23 mouse cellular contexts compared by ENCODE assay signal in genomic region chr13:34851191-34851784, GRCm38 (mm10).
"Had no signal": no experiment of that assay in that cellular context is flagged by ENCODE, and none has a peak within 500 bp of the region (broad histone marks: within the 10 kb centered on the region; RNA-seq: fewer than 3 reads in every experiment).

No protein-coding gene starts in this region.

- ATAC-seq: midbrain, embryonic 15.5 days had no signal

- H3K4me1 ChIP-seq: limb, embryonic 12.5 days; limb, embryonic 15.5 days; lung, embryonic 15.5 days; megakaryocyte, embryonic 14.5 days; midbrain, embryonic 15.5 days; neural tube, embryonic 12.5 days; neural tube, embryonic 15.5 days had no signal

- H3K4me3 ChIP-seq: limb, embryonic 12.5 days; limb, embryonic 15.5 days; liver, embryonic 13.5 days; lung, embryonic 15.5 days; megakaryocyte, embryonic 14.5 days; midbrain, embryonic 15.5 days; neural tube, embryonic 12.5 days; neural tube, embryonic 15.5 days had no signal

- H3K27ac ChIP-seq: limb, embryonic 12.5 days; limb, embryonic 15.5 days; liver, embryonic 13.5 days; lung, embryonic 15.5 days; midbrain, embryonic 15.5 days; neural tube, embryonic 12.5 days; neural tube, embryonic 15.5 days; stomach, postnatal 0 days had no signal

- H3K4me2 ChIP-seq: limb, embryonic 12.5 days; limb, embryonic 15.5 days; liver, embryonic 13.5 days; lung, embryonic 15.5 days; midbrain, embryonic 11.5 days; midbrain, embryonic 15.5 days; neural tube, embryonic 12.5 days; neural tube, embryonic 15.5 days had no signal

- DNase-seq: kidney, adult 9 months; kidney, postnatal 14 days; kidney, postnatal 4 days; left cerebral cortex, postnatal 4 days; liver, embryonic 13.5 days; lung, adult 18-20 months; lung, postnatal 10 days; lung, postnatal 36 days; right cerebral cortex, adult 18-20 months; right cerebral cortex, postnatal 14 days; right cerebral cortex, postnatal 4 days; thymus, adult 2 months; thymus, postnatal 14 days; thymus, postnatal 4 days had no signal

- H3K27me3 ChIP-seq: limb, embryonic 12.5 days; limb, embryonic 15.5 days; liver, embryonic 13.5 days; lung, embryonic 15.5 days; midbrain, embryonic 15.5 days; neural tube, embryonic 12.5 days; neural tube, embryonic 15.5 days had no signal

- H3K36me3 ChIP-seq: limb, embryonic 12.5 days; lung, embryonic 15.5 days; midbrain, embryonic 15.5 days; neural tube, embryonic 12.5 days; neural tube, embryonic 15.5 days had no signal

- H3K9ac ChIP-seq: limb, embryonic 12.5 days; limb, embryonic 15.5 days; liver, embryonic 13.5 days; lung, embryonic 15.5 days; midbrain, embryonic 15.5 days; neural tube, embryonic 12.5 days; neural tube, embryonic 15.5 days had no signal
